Mouse (Mus musculus): ENCODE measurements at regions not wholly inside any gene's neighbourhood (a gene's known extent, or its start where the extent isn't known, plus 50 kb on each side); places are given as distances from the start of the nearest gene placed in this dataset.

DNA sequence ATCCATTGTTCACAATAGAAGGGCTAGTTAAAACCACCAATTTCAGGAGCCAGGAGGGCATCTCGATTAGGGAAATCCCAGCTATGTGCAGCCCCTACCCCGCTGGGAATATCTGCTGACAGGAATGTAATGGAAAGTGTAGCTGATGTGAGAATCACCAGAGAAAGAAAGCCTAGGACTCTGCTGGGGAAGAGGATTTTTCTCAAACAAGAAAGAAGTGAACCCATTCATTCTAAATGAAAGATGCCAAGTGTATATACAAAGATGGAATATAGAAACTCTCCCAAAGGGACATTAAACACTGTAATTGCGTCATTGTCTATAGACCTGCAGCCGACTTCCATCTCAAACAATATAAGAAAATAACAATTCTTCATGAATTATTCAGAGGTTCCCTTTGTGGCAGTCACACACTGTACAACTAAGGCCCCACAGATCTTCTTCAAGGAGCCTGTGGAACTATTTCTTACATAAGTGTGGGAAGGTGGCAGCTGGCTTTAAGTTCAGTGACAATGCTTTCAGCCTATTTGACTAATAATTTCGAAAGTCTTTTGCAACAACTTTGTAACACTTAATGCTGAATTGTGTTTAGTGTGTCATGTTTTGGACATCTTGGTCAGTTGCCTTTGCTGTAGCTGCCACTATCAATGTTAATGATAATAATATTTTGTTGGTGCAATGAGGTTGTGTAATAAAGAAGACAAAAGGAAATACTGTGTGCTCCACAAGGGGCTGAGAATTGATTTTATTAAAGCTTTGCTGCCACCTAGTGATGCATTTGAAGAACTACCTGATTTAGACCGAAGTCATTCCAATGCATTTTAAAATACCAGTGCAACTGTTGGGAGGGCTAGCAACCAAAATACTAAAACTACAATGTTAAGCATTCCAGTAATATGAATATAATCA is 285.4 kb upstream of the Rps6ka3 start:
- peak; percentile 13; the same call in 1 of the 2 replicates for TF ChIP-seq CTCF (IDR thresholded peaks at IDR 0.05; ENCODE audit: insufficient read depth, low read length)
- no peak for TF ChIP-seq POLR2A (IDR thresholded peaks at IDR 0.05; ENCODE audit: borderline replicate concordance, extremely low read depth, low read depth, low read length)
